Mouse (Mus musculus): ENCODE measurements around the gene Lsamp. TPM values are rescaled to one million over a fixed set of nuclear protein-coding genes. Genes with fewer than 3 reads are reported as not detected.

Lsamp gene
- total and polyA plus RNA-seq, 3 experiments: 0.97 to 2.3 (median 1.1) TPM

- H3K79me2 ChIP-seq (replicated peaks; ENCODE audit: control insufficient read depth, insufficient read depth, low read length): no peaks in the 10 kb centered on the region
- no peak overlapping the region for H3K4me3 ChIP-seq
- DNase-seq: no peak
- TF ChIP-seq CTCF (IDR thresholded peaks at IDR 0.05): no peak
- TF ChIP-seq POLR2A (IDR thresholded peaks at IDR 0.05; ENCODE audit: insufficient read depth, low read depth, low read length): no peak
- TF ChIP-seq EP300 (IDR thresholded peaks at IDR 0.05; ENCODE audit: insufficient read depth, low read depth, low read length): no peak
- H3K4me1 ChIP-seq (ENCODE audit: control insufficient read depth, insufficient read depth, low read length): no peaks in the 10 kb centered on the region
- H3K9ac ChIP-seq (ENCODE audit: low read depth, low read length): no peak overlapping the region
- H3K27ac ChIP-seq: no peak overlapping the region
- no peaks in the 10 kb centered on the region for H3K27me3 ChIP-seq (ENCODE audit: control insufficient read depth, insufficient read depth, low read length)
- intact Hi-C loops (cut with DNase I): no loop called here
- 80% methylated on average over 1 of the region's 1 CpGs for WGBS
- no peaks in the 10 kb centered on the region for H3K36me3 ChIP-seq (ENCODE audit: control insufficient read depth, insufficient read depth, low read length)
Measured at GRCm38 (mm10) chr16:42097510-42097909, 2113.3 kb downstream of the Lsamp start.

- Histone ChIP-seq H3K4me1 (ENCODE audit: control insufficient read depth, insufficient read depth, low read length) (no peaks in the 10 kb centered on the region), H3K79me2 (replicated peaks; ENCODE audit: control insufficient read depth, insufficient read depth, low read length) (no peaks in the 10 kb centered on the region), H3K4me3 (no peak overlapping the region), H3K9ac (ENCODE audit: low read depth, low read length) (no peak overlapping the region), H3K27me3 (ENCODE audit: control insufficient read depth, insufficient read depth, low read length) (no peaks in the 10 kb centered on the region), H3K36me3 (ENCODE audit: control insufficient read depth, insufficient read depth, low read length) (no peaks in the 10 kb centered on the region), H3K27ac (no peak overlapping the region)
- TF ChIP-seq POLR2A (IDR thresholded peaks at IDR 0.05; ENCODE audit: insufficient read depth, low read depth, low read length): no peak
- no peak for TF ChIP-seq EP300 (IDR thresholded peaks at IDR 0.05; ENCODE audit: insufficient read depth, low read depth, low read length)
- TF ChIP-seq CTCF (IDR thresholded peaks at IDR 0.05): no peak
- intact Hi-C loops (cut with DNase I): no loop called here
- no peak for DNase-seq
- 25% methylated on average over 2 of the region's 2 CpGs for WGBS
Measured at GRCm38 (mm10) chr16:42102186-42102585, 2118.0 kb downstream of the Lsamp start.

- Histone ChIP-seq H3K36me3 (ENCODE audit: control insufficient read depth, insufficient read depth, low read length) (no peaks in the 10 kb centered on the region), H3K79me2 (replicated peaks; ENCODE audit: control insufficient read depth, insufficient read depth, low read length) (no peaks in the 10 kb centered on the region), H3K4me3 (no peak overlapping the region), H3K27ac (no peak overlapping the region), H3K27me3 (ENCODE audit: control insufficient read depth, insufficient read depth, low read length) (no peaks in the 10 kb centered on the region), H3K9ac (ENCODE audit: low read depth, low read length) (no peak overlapping the region), H3K4me1 (ENCODE audit: control insufficient read depth, insufficient read depth, low read length) (no peaks in the 10 kb centered on the region)
- no peak for DNase-seq
- TF ChIP-seq POLR2A (IDR thresholded peaks at IDR 0.05; ENCODE audit: insufficient read depth, low read depth, low read length): no peak
- TF ChIP-seq EP300 (IDR thresholded peaks at IDR 0.05; ENCODE audit: insufficient read depth, low read depth, low read length): no peak
- TF ChIP-seq CTCF (IDR thresholded peaks at IDR 0.05): no peak
- 35% methylated on average over 8 of the region's 8 CpGs for WGBS
- intact Hi-C loops (cut with DNase I): no loop called here
Measured at GRCm38 (mm10) chr16:42102635-42103034, 2118.5 kb downstream of the Lsamp start.

GRCm38 (mm10) chr16:42112251-42112650 is 2128.1 kb downstream of the Lsamp start:
- TF ChIP-seq POLR2A (IDR thresholded peaks at IDR 0.05; ENCODE audit: insufficient read depth, low read depth, low read length) (no peak), EP300 (IDR thresholded peaks at IDR 0.05; ENCODE audit: insufficient read depth, low read depth, low read length) (no peak), CTCF (IDR thresholded peaks at IDR 0.05) (no peak)
- no peak overlapping the region for H3K9ac ChIP-seq (ENCODE audit: low read depth, low read length)
- no peaks in the 10 kb centered on the region for H3K79me2 ChIP-seq (replicated peaks; ENCODE audit: control insufficient read depth, insufficient read depth, low read length)
- H3K4me3 ChIP-seq: no peak overlapping the region
- H3K27ac ChIP-seq: no peak overlapping the region
- no peaks in the 10 kb centered on the region for H3K36me3 ChIP-seq (ENCODE audit: control insufficient read depth, insufficient read depth, low read length)
- H3K27me3 ChIP-seq (ENCODE audit: control insufficient read depth, insufficient read depth, low read length): no peaks in the 10 kb centered on the region
- H3K4me1 ChIP-seq (ENCODE audit: control insufficient read depth, insufficient read depth, low read length): no peaks in the 10 kb centered on the region
- 90% methylated on average over 1 of the region's 1 CpGs for WGBS
- DNase-seq: no peak
- intact Hi-C loops (cut with DNase I): no loop called here

- H3K4me1 ChIP-seq (ENCODE audit: control insufficient read depth, insufficient read depth, low read length): no peaks in the 10 kb centered on the region
- intact Hi-C loops (cut with DNase I): no loop called here
- H3K27me3 ChIP-seq (ENCODE audit: control insufficient read depth, insufficient read depth, low read length): no peaks in the 10 kb centered on the region
- no peak overlapping the region for H3K27ac ChIP-seq
- WGBS: 59% methylated on average over 2 of the region's 2 CpGs
- no peak overlapping the region for H3K9ac ChIP-seq (ENCODE audit: low read depth, low read length)
- no peaks in the 10 kb centered on the region for H3K36me3 ChIP-seq (ENCODE audit: control insufficient read depth, insufficient read depth, low read length)
- no peak for DNase-seq
- no peaks in the 10 kb centered on the region for H3K79me2 ChIP-seq (replicated peaks; ENCODE audit: control insufficient read depth, insufficient read depth, low read length)
- no peak overlapping the region for H3K4me3 ChIP-seq
- no peak for TF ChIP-seq POLR2A (IDR thresholded peaks at IDR 0.05; ENCODE audit: insufficient read depth, low read depth, low read length)
- no peak for TF ChIP-seq EP300 (IDR thresholded peaks at IDR 0.05; ENCODE audit: insufficient read depth, low read depth, low read length)
- TF ChIP-seq CTCF (IDR thresholded peaks at IDR 0.05): no peak
Measured at GRCm38 (mm10) chr16:42113246-42113645, 2129.1 kb downstream of the Lsamp start.

GRCm38 (mm10) chr16:42121788-42122187 is 2137.6 kb downstream of the Lsamp start:
- no peaks in the 10 kb centered on the region for H3K79me2 ChIP-seq (replicated peaks; ENCODE audit: control insufficient read depth, insufficient read depth, low read length)
- no peak overlapping the region for H3K27ac ChIP-seq
- H3K4me1 ChIP-seq (ENCODE audit: control insufficient read depth, insufficient read depth, low read length): no peaks in the 10 kb centered on the region
- H3K36me3 ChIP-seq (ENCODE audit: control insufficient read depth, insufficient read depth, low read length): no peaks in the 10 kb centered on the region
- TF ChIP-seq EP300 (IDR thresholded peaks at IDR 0.05; ENCODE audit: insufficient read depth, low read depth, low read length) (no peak), POLR2A (IDR thresholded peaks at IDR 0.05; ENCODE audit: insufficient read depth, low read depth, low read length) (no peak), CTCF (IDR thresholded peaks at IDR 0.05) (no peak)
- intact Hi-C loops (cut with DNase I): no loop called here
- DNase-seq: no peak
- no peaks in the 10 kb centered on the region for H3K27me3 ChIP-seq (ENCODE audit: control insufficient read depth, insufficient read depth, low read length)
- H3K4me3 ChIP-seq: no peak overlapping the region
- no peak overlapping the region for H3K9ac ChIP-seq (ENCODE audit: low read depth, low read length)
- 86% methylated on average over 6 of the region's 6 CpGs for WGBS
